Mouse (Mus musculus) lung, embryonic 16.5 days (tissue): Measurements from ENCODE around the gene Cdc25b. TPM values are rescaled to one million over a fixed set of nuclear protein-coding genes. Genes with fewer than 3 reads are reported as not detected.
A peak's percentile ranks its signal among the peaks of the same experiment; 100 is the strongest.

Experiments
- ATAC-seq: fragments of 200-750 bp; cut with Nextera tagmentation; 2 replicates; pipeline ENCODE4 v1.8.0; 2017; ENCODE audit warnings: low read depth, mild to moderate bottlenecking, moderate library complexity
- H3K27ac ChIP-seq: fragments of 300-500 bp; sonication (generic); 2 replicates; pipeline ENCODE4 v1.5.1; 2014; ENCODE audit warnings: mild to moderate bottlenecking, control low read depth, low read length
- H3K27me3 ChIP-seq: fragments of 300-500 bp; sonication (generic); 2 replicates; pipeline ENCODE4 v1.6.1; 2014; ENCODE audit warnings: low read depth, low read length, mixed read lengths; ENCODE audit not compliant: control insufficient read depth, insufficient read depth
- H3K36me3 ChIP-seq: fragments of 300-500 bp; sonication (generic); 2 replicates; pipeline ENCODE4 v1.6.1; 2014; ENCODE audit warnings: low read length; ENCODE audit not compliant: control insufficient read depth, insufficient read depth
- H3K4me1 ChIP-seq: fragments of 300-500 bp; sonication (generic); replicated peaks from 2 replicates; pipeline ENCODE4 v1.6.1; 2014; ENCODE audit warnings: low read length, mixed read lengths; ENCODE audit not compliant: control insufficient read depth, insufficient read depth
- H3K4me2 ChIP-seq: fragments of 300-500 bp; sonication (generic); 2 replicates; pipeline ENCODE4 v1.6.1; 2014; ENCODE audit warnings: low read depth, low read length, control low read depth
- H3K4me3 ChIP-seq: fragments of 300-500 bp; sonication (generic); 2 replicates; pipeline ENCODE4 v1.5.1; 2014; ENCODE audit warnings: mild to moderate bottlenecking, low read length, control low read depth
- H3K9ac ChIP-seq: fragments of 300-500 bp; sonication (generic); 2 replicates; pipeline ENCODE4 v1.6.1; 2014; ENCODE audit warnings: low read length, control low read depth
- H3K9me3 ChIP-seq: fragments of 300-500 bp; sonication (generic); 2 replicates; pipeline ENCODE4 v1.6.1; 2016; ENCODE audit warnings: low read length; ENCODE audit not compliant: control insufficient read depth
- WGBS: fragments of 180-500 bp; shearing (Covaris S2); extraction: QIAGEN DNeasy Blood & Tissue Kit; methylation state at CpG from one replicate; pipeline ENCODE4 v1.1.7; 2014; 5-methylcytosine and 5-hydroxymethylcytosine counted together
- polyA plus RNA-seq: library from polyadenylated mRNA; unstranded; fragments of >200 nt; fragmentation: Nextera tagmentation; extraction: Ambion mirVana; gene quantifications from 2 replicates; pipeline ENCODE4 v1.2.1, GENCODE M21; 2015

The Cdc25b gene
- polyA plus RNA-seq, 1 experiment from 2014 or later, result 61.0 TPM

DNA sequence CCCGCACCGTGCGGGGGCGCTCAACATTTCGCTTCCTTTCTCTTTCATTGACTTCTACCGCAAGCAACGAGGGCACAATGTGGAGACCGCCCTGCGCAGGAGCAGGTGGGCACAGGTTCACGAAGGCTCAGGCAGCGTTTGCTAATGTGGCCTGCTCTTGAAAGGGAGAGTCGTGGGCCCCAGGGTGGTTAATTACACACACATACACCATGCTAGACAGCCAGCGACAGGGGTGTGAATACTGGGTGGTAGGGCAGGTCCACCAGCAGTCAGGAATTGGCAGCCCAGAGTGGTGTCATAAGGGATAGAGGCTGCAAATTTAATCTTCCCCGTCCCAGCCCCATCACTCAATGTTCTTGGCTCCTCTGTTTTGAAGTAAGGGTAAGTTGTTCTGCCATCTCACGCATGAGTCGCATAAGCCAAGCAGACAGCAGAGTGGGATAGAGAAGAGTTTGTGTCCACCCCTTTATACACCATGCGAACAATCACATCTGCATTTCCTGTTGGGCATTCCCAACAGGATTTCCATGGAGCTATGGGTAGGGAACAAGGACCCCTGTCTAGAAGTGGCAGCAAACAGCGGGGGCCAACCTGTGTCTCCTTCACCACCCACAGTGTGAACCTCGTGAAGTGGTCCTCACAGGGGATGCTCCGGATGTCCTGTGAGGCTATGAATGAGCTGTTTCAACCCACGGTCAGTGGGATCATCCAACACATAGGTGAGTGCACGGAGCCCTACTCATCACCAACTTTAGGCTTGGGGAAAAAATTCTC is 43.6 kb upstream of the Cdc25b start:
- 68% methylated on average over 22 of the region's 22 CpGs for WGBS
- no peaks in the 10 kb centered on the region for H3K27me3 ChIP-seq
- H3K4me2 ChIP-seq, result 0 out of 2 replicates have a peak overlapping the region, but pooled peaks have one; percentile 24
- no peak overlapping the region for H3K27ac ChIP-seq
- peaks cover 28% of the 10 kb centered on the region for H3K36me3 ChIP-seq
- H3K9me3 ChIP-seq, result no peaks in the 10 kb centered on the region
- H3K9ac ChIP-seq, result no peak overlapping the region
- H3K4me3 ChIP-seq, result no peak overlapping the region
- H3K4me1 ChIP-seq, result peaks cover 14% of the 10 kb centered on the region
- no peak for ATAC-seq

DNA sequence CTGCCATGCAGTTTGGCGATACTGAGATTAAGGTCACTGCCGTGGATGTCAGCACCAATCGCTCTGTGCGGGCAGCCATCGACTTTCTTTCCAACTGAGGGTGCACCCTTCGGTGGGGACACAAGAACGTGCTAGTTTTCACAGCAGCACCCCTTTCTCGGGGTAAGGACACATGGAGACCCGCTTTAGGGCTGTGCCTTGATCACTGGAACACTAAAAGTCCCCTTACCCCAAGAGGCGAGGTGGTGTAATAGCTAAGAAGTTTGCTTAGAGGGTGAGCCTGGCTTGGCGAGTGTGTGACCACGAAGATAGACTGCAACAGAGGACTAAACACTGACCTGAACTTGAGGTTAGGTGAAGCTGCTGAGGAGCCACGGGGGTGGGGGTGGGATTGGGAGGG is 41.6 kb upstream of the Cdc25b start:
- H3K4me1 ChIP-seq, result peaks cover 5% of the 10 kb centered on the region
- peaks cover 21% of the 10 kb centered on the region for H3K36me3 ChIP-seq
- no peak overlapping the region for H3K4me2 ChIP-seq
- ATAC-seq, result no peak
- no peak overlapping the region for H3K4me3 ChIP-seq
- no peaks in the 10 kb centered on the region for H3K9me3 ChIP-seq
- H3K27me3 ChIP-seq, result no peaks in the 10 kb centered on the region
- no peak overlapping the region for H3K27ac ChIP-seq
- no peak overlapping the region for H3K9ac ChIP-seq
- 55% methylated on average over 13 of the region's 13 CpGs for WGBS

DNA sequence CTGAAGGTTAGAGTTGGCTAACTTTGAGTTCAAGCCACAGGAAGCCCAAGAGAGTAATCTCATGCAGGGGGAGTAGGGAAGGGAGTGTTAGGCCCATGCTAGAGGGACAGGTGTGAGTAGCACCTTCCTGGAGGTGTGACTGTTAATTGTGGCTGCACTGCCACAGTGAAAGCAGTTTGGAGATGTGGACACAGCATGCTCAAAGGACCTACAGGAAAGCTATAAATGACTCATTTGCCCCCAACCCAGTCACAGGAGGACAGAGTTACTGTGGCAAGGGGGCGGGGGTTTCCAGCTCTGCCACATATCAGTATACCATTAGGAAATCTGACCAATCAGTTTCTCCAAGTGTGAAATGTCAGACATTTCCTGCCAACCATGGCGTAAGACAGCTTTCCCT is 41.2 kb upstream of the Cdc25b start:
- 75% methylated on average over 2 of the region's 2 CpGs for WGBS

DNA sequence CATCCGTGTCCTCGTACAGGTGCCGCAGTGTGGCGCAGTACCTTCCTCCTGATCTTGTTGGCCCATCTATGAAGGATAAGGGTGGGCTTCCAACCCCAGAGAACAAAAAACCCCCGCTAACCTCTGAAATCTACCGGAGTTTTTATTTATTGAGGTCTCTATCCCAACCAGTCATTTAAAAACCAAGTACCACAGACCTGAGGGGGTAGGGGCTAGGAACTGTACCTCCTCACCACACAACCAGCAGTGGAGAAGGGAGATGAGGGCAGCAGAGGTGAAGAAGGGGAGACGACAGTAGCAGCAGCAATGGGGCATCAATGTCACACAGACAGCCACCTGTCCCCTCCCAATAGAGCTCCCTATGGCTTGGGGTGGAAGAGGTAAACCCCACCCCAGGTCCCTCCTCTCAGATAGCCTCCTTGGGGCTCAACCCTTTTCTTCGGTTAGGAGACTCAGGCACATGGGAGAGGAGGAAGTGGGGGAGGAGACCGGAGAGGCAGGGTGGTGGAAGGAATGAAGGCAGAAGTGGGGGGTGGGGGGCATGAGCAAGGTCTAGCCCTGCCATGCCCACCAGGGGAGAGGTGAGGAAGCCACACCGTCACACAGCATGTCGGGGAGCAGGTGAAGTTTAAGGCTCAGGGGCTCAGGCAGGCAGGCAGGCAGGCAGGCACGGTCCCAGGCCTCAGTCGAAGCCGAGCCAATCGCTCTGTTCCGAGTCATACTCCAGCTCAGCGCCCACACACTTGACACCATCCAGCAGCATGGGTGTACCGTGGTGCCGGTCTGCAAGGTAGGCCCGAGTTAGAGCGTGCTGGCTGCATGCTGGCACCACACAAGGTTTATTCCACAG is 40.3 kb upstream of the Cdc25b start:
- peaks cover 21% of the 10 kb centered on the region for H3K36me3 ChIP-seq
- H3K4me2 ChIP-seq, result no peak overlapping the region
- H3K4me3 ChIP-seq, result no peak overlapping the region
- ATAC-seq, result no peak
- H3K4me1 ChIP-seq, result no peaks in the 10 kb centered on the region; the same call in 1 of the 2 replicates
- H3K27me3 ChIP-seq, result no peaks in the 10 kb centered on the region
- H3K27ac ChIP-seq, result no peak overlapping the region
- 79% methylated on average over 21 of the region's 21 CpGs for WGBS
- no peaks in the 10 kb centered on the region for H3K9me3 ChIP-seq
- H3K9ac ChIP-seq, result no peak overlapping the region

More for the DNA sequence above, 41.2 kb upstream of the Cdc25b start:
- H3K27ac ChIP-seq, result no peak overlapping the region
- peaks cover 1% of the 10 kb centered on the region for H3K4me1 ChIP-seq
- H3K9ac ChIP-seq, result no peak overlapping the region
- no peak overlapping the region for H3K4me3 ChIP-seq
- H3K4me2 ChIP-seq, result no peak overlapping the region
- no peak for ATAC-seq
- peaks cover 21% of the 10 kb centered on the region for H3K36me3 ChIP-seq
- no peaks in the 10 kb centered on the region for H3K27me3 ChIP-seq
- no peaks in the 10 kb centered on the region for H3K9me3 ChIP-seq

DNA sequence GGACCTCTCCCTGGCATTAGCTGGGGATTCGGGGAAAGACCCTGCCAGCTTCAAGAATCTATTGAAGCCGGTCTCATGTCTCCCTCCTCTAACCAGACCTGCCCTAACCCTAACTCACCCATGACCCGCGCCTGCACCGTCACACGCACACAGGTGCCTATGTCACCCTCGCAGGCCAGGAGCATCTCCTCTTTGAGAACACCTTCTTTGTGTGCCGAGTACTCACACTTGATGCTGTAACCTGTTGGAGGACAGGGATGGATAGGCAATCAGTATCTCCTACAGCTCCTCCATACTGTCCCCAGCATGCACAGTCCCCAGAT is 39.7 kb upstream of the Cdc25b start:
- 91% methylated on average over 8 of the region's 8 CpGs for WGBS
- H3K27ac ChIP-seq, result no peak overlapping the region
- H3K9me3 ChIP-seq, result no peaks in the 10 kb centered on the region
- H3K27me3 ChIP-seq, result no peaks in the 10 kb centered on the region
- no peak for ATAC-seq
- peaks cover 21% of the 10 kb centered on the region for H3K36me3 ChIP-seq
- H3K4me3 ChIP-seq, result no peak overlapping the region
- H3K9ac ChIP-seq, result no peak overlapping the region
- H3K4me1 ChIP-seq, result no peaks in the 10 kb centered on the region; the same call in 1 of the 2 replicates
- H3K4me2 ChIP-seq, result no peak overlapping the region

DNA sequence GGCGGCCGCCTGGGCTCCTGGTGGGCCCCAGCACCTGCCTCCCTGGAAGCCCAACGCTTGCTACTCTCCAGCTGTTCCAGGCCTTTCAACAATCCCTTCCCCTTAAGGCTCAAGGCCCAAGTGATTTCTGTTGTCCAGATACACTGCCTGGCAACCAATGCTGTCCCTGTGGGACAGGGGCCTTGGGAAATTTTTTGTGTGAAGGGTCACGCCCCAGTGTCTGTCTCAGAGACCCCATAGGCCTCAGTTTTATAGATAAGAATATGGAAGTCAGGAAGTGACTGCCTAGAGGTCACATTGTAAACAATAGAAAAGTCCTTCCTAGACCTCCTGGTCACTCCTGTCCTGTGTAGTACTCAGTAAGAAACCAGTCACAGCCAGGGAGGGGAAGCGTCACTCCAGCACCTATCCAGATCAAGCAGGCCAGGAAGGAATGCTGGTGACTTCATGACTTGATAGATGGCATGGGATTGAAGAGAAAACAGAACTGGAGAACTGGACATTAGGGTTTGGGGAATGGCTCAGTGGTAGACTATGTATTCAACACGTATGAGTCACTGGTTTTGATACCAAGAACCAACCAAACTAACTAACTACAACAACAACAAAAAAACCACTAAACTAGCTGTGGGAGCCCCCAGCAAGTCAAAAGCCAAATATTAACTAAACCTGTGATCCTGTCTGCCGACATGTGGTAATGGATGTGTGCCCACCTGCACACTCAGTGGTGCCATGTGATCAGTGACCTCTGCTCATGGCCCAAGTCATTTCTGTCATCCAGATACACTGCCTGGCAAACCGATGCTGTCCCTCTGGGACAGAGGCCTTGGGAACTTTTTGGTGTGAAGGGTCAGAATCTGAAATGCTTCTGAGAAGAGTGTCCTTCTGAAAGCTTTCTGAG is 38.1 kb upstream of the Cdc25b start:
- ATAC-seq, result no peak
- Histone ChIP-seq H3K9ac (no peak overlapping the region), H3K36me3 (peaks cover 18% of the 10 kb centered on the region), H3K27ac (no peak overlapping the region), H3K4me2 (no peak overlapping the region), H3K4me1 (no peaks in the 10 kb centered on the region), H3K27me3 (no peaks in the 10 kb centered on the region), H3K4me3 (no peak overlapping the region), H3K9me3 (no peaks in the 10 kb centered on the region)
- 76% methylated on average over 8 of the region's 8 CpGs for WGBS

DNA sequence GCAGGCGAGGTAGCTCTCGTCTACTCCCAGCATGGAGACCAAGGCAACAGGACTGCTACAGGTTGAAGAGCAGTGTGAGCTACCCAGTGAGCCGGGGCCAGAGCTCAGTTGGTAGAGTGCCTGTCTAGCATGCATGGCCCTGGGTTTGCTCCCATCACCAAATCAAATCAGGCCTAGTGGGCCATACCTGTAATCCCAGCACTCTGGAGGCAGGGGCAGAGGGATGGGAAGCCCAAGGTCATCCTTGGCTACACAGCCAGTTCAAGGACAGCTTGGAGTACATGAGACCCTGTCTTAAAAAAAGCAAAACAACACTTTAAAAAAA is 37.5 kb upstream of the Cdc25b start:
- H3K36me3 ChIP-seq, result peaks cover 16% of the 10 kb centered on the region
- 87% methylated on average over 3 of the region's 3 CpGs for WGBS
- H3K4me3 ChIP-seq, result no peak overlapping the region

DNA sequence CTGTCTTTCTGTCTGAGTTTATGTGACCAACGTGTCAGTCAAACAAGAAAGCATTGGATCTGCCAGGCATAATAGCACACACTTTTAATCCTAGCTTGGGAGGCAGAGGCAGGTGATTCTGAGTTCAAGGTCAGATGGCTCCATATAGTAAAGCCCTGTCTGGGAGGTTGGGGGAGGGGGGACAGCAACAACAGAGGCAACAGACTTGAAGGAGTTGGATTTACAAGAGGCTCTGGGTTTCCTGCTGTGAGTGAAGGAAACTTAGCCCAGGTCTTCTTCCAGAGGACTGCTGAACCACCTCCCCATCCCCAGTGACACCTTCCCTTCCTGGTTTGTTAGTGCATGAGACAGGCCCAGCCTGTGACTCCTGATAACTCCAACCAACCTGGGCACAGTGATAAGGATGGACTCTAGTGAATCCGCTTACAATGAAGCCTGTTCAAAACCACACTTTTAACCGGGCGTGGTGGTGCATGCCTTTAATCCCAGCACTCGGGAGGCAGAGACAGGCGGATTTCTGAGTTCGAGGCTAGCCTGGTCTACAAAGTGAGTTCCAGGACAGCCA is 34.5 kb upstream of the Cdc25b start:
- Histone ChIP-seq H3K4me3 (no peak overlapping the region), H3K27ac (no peak overlapping the region), H3K9me3 (no peaks in the 10 kb centered on the region), H3K9ac (no peak overlapping the region), H3K4me2 (no peak overlapping the region), H3K27me3 (no peaks in the 10 kb centered on the region), H3K4me1 (no peaks in the 10 kb centered on the region), H3K36me3 (peaks cover 10% of the 10 kb centered on the region)
- no peak for ATAC-seq
- WGBS, result 93% methylated on average over 7 of the region's 7 CpGs

More for the DNA sequence above, 37.5 kb upstream of the Cdc25b start:
- Histone ChIP-seq H3K4me1 (no peaks in the 10 kb centered on the region), H3K9ac (no peak overlapping the region), H3K27me3 (no peaks in the 10 kb centered on the region), H3K27ac (no peak overlapping the region), H3K4me2 (no peak overlapping the region), H3K9me3 (no peaks in the 10 kb centered on the region)
- ATAC-seq, result no peak
